9 mouse cellular contexts compared by ENCODE assay signal in genomic region chr13:20940389-20940788, GRCm38 (mm10).
A peak's percentile ranks its signal among the peaks of the same experiment; 100 is the strongest.
DNase-seq lines count a peak whose midpoint lies in the region; ATAC-seq lines count a peak whose summit lies in the region.
"Had no signal": no experiment of that assay in that cellular context is flagged by ENCODE, and none has a peak within 500 bp of the region (broad histone marks: within the 10 kb centered on the region; RNA-seq: fewer than 3 reads in every experiment).

No protein-coding gene starts in this region.

- 48% methylated on average over 6 of the region's 6 CpGs for WGBS in heart, embryonic 10.5 days

- no peak for ATAC-seq in erythroid progenitor cell, adult 5-6 weeks (replicated peaks; ENCODE audit: low FRiP score, poor library complexity, severe bottlenecking)

- no peaks in the 10 kb centered on the region for H3K9me3 ChIP-seq in heart, embryonic 10.5 days
- H3K9me3 ChIP-seq: embryonic facial prominence, embryonic 12.5 days had no signal

- no peaks in the 10 kb centered on the region for H3K4me1 ChIP-seq in heart, embryonic 10.5 days
- H3K4me1 ChIP-seq: embryonic facial prominence, embryonic 12.5 days had no signal

- no peak overlapping the region for H3K27ac ChIP-seq in heart, embryonic 10.5 days
- H3K27ac ChIP-seq: embryonic facial prominence, embryonic 12.5 days had no signal

- intact Hi-C loops in heart, postnatal 10 days (cut with DNase I): loop anchor here (2.0 kb wide), 1 partner anchor 218 kb away; no protein-coding TSS in a partner anchor
- intact Hi-C loops in left cerebral cortex, postnatal 14 days (cut with DNase I): no loop called here

- H3K27me3 ChIP-seq in heart, embryonic 10.5 days (ENCODE audit: insufficient read depth, poor library complexity, severe bottlenecking): no peaks in the 10 kb centered on the region
- H3K27me3 ChIP-seq: embryonic facial prominence, embryonic 12.5 days had no signal

- H3K36me3 ChIP-seq in heart, embryonic 10.5 days: no peaks in the 10 kb centered on the region
- H3K36me3 ChIP-seq: embryonic facial prominence, embryonic 12.5 days had no signal

- H3K4me3 ChIP-seq in heart, embryonic 10.5 days: no peak overlapping the region
- H3K4me3 ChIP-seq: embryonic facial prominence, embryonic 12.5 days had no signal

- peak; percentile 18 to 48 for DNase-seq in heart, postnatal 10 days
- no peak for DNase-seq in heart, embryonic 10.5 days (ENCODE audit: low spot score)
- DNase-seq in urinary bladder, postnatal 14 days (ENCODE audit: low spot score): peak; percentile 30
- no peak for DNase-seq in urinary bladder, adult 2 months (ENCODE audit: low spot score)
- peak; percentile 63 to 71 for DNase-seq in cerebellum, postnatal 10 days
- peak; percentile 8 to 23 for DNase-seq in left cerebral cortex, postnatal 14 days (ENCODE audit: low spot score in 2 of 2)
- DNase-seq in retina, postnatal 1 day: peak; percentile 25

Comparison
In these comparisons a context has a peak if more than half of its experiments do, and no peak if none do; other contexts are left out.
1. DNase-seq: peak in heart, postnatal 10 days (2 of 2), urinary bladder, postnatal 14 days (single experiment), cerebellum, postnatal 10 days (2 of 2), left cerebral cortex, postnatal 14 days (2 of 2) and retina, postnatal 1 day (single experiment); none in heart, embryonic 10.5 days (single experiment) and urinary bladder, adult 2 months (single experiment).